Mouse (Mus musculus) heart, embryonic 15.5 days (tissue): ENCODE data around the gene Gm20822. TPM values are rescaled to one million over a fixed set of nuclear protein-coding genes. Genes with fewer than 3 reads are reported as not detected.
"Not testable (repeated sequence)": the region's sequence is repeated elsewhere in the genome, so short reads cannot be mapped to it uniquely, and the experiment has no call there.

ENCODE experiments used
- ATAC-seq: fragments of 200-750 bp; cut with Nextera tagmentation; replicated peaks from 2 replicates; pipeline ENCODE4 v1.8.0; 2017; ENCODE audit warnings: low read depth, moderate TSS enrichment; ENCODE audit not compliant: insufficient number of reproducible peaks, insufficient read depth, low FRiP score
- H3K27ac ChIP-seq: fragments of 300-500 bp; sonication (generic); 2 replicates; pipeline ENCODE4 v1.5.1; 2015; ENCODE audit warnings: mild to moderate bottlenecking, inconsistent platforms
- H3K27me3 ChIP-seq: fragments of 300-500 bp; sonication (generic); 2 replicates; pipeline ENCODE4 v1.6.1; 2015; ENCODE audit warnings: inconsistent platforms
- H3K36me3 ChIP-seq: fragments of 300-500 bp; sonication (generic); 2 replicates; pipeline ENCODE4 v1.6.1; 2015; ENCODE audit warnings: mild to moderate bottlenecking, inconsistent platforms
- H3K4me1 ChIP-seq: fragments of 300-500 bp; sonication (generic); replicated peaks from 2 replicates; pipeline ENCODE4 v1.6.1; 2015; ENCODE audit warnings: inconsistent platforms
- H3K4me2 ChIP-seq: fragments of 300-500 bp; sonication (generic); 2 replicates; pipeline ENCODE4 v1.6.1; 2015; ENCODE audit warnings: inconsistent platforms, mild to moderate bottlenecking, moderate library complexity
- H3K4me3 ChIP-seq: fragments of 300-500 bp; sonication (generic); 2 replicates; pipeline ENCODE4 v1.5.1; 2015; ENCODE audit warnings: mild to moderate bottlenecking, inconsistent platforms
- H3K9ac ChIP-seq: fragments of 300-500 bp; sonication (generic); 2 replicates; pipeline ENCODE4 v1.6.1; 2015; ENCODE audit warnings: mild to moderate bottlenecking, inconsistent platforms
- H3K9me3 ChIP-seq: fragments of 300-500 bp; sonication (generic); replicated peaks from 2 replicates; pipeline ENCODE4 v1.6.1; 2016; ENCODE audit warnings: inconsistent platforms
- WGBS: fragments of 180-500 bp; shearing (Covaris S2); methylation state at CpG from one replicate; pipeline ENCODE4 v1.1.7; 2015; ENCODE audit warnings: mixed read lengths; 5-methylcytosine and 5-hydroxymethylcytosine counted together
- polyA plus RNA-seq: library from polyadenylated mRNA; unstranded; fragments of >200 nt; fragmentation: Nextera tagmentation; extraction: Ambion mirVana; gene quantifications from 2 replicates; pipeline ENCODE4 v1.2.1, GENCODE M21; 2015

Gm20822 gene
- not detected in 2 replicates for polyA plus RNA-seq

- not testable (repeated sequence) for H3K4me3 ChIP-seq, H3K9ac ChIP-seq, H3K9me3 ChIP-seq, H3K4me1 ChIP-seq, H3K36me3 ChIP-seq, ATAC-seq, H3K27me3 ChIP-seq, H3K27ac ChIP-seq, H3K4me2 ChIP-seq
- no CpG with 5 or more reads among the region's 3 CpGs for WGBS
These were observed at the start of gene Gm20822 for GRCm38 (mm10) chrY:15884671-15885070. Gene Gm20822 (minus strand): TSS chrY:15884771.
